Mouse (Mus musculus): ENCODE measurements at regions not wholly inside any gene's neighbourhood (a gene's known extent, or its start where the extent isn't known, plus 50 kb on each side); places are given as distances from the start of the nearest gene placed in this dataset.
A peak's percentile ranks its signal among the peaks of the same experiment; 100 is the strongest.

- Histone ChIP-seq H3K4me3 (no peak overlapping the region), H3K9me3 (replicated peaks) (no peaks in the 10 kb centered on the region), H3K27ac (no peak overlapping the region), H3K27me3 (0 out of 2 replicates have a peak, but pooled peaks cover 13% of the 10 kb centered on the region), H3K36me3 (no peaks in the 10 kb centered on the region), H3K4me2 (no peak overlapping the region), H3K9ac (no peak overlapping the region), H3K4me1 (replicated peaks) (peaks cover 19% of the 10 kb centered on the region)
- ATAC-seq (replicated peaks; ENCODE audit: insufficient number of reproducible peaks, insufficient read depth, low FRiP score, low read depth) = no peak
- 38% methylated on average over 7 of the region's 7 CpGs for WGBS
These were observed 105.4 kb downstream of the Mn1 start for GRCm38 (mm10) chr5:111522586-111522985.

- Histone ChIP-seq H3K36me3 (no peaks in the 10 kb centered on the region), H3K4me2 (no peak overlapping the region), H3K27ac (no peak overlapping the region), H3K4me1 (replicated peaks) (peaks cover 43% of the 10 kb centered on the region), H3K9ac (no peak overlapping the region), H3K9me3 (replicated peaks) (no peaks in the 10 kb centered on the region), H3K27me3 (peaks cover 37% of the 10 kb centered on the region), H3K4me3 (no peak overlapping the region)
- WGBS = 87% methylated on average over 10 of the region's 10 CpGs
- no peak for ATAC-seq (replicated peaks; ENCODE audit: insufficient number of reproducible peaks, insufficient read depth, low FRiP score, low read depth)
These were observed 110.6 kb downstream of the Mn1 start for GRCm38 (mm10) chr5:111527741-111528140.

- Histone ChIP-seq H3K36me3 (no peaks in the 10 kb centered on the region), H3K9ac (no peak overlapping the region), H3K9me3 (replicated peaks) (no peaks in the 10 kb centered on the region), H3K4me2 (peak overlapping the region; percentile 8; the same call in 1 of the 2 replicates), H3K27me3 (peaks cover 41% of the 10 kb centered on the region), H3K4me3 (no peak overlapping the region), H3K27ac (peak overlapping the region; percentile 12), H3K4me1 (replicated peaks) (peaks cover 55% of the 10 kb centered on the region)
- WGBS = 13% methylated on average over 9 of the region's 9 CpGs
- peak; percentile 70 for ATAC-seq (replicated peaks; ENCODE audit: insufficient number of reproducible peaks, insufficient read depth, low FRiP score, low read depth)
These were observed 111.9 kb downstream of the Mn1 start for GRCm38 (mm10) chr5:111529096-111529495.

- WGBS = 32% methylated on average over 26 of the region's 26 CpGs
- H3K4me2 ChIP-seq = peak overlapping the region; percentile 34
- H3K4me3 ChIP-seq = no peak overlapping the region
- peaks cover 72% of the 10 kb centered on the region for H3K4me1 ChIP-seq (replicated peaks)
- H3K9ac ChIP-seq = no peak overlapping the region
- H3K27ac ChIP-seq = no peak overlapping the region
- peaks cover 44% of the 10 kb centered on the region for H3K27me3 ChIP-seq
- H3K36me3 ChIP-seq = no peaks in the 10 kb centered on the region
- no peaks in the 10 kb centered on the region for H3K9me3 ChIP-seq (replicated peaks)
- ATAC-seq (replicated peaks; ENCODE audit: insufficient number of reproducible peaks, insufficient read depth, low FRiP score, low read depth) = no peak
These were observed 113.7 kb downstream of the Mn1 start for GRCm38 (mm10) chr5:111530628-111531524.

- Histone ChIP-seq H3K27me3 (peaks cover 43% of the 10 kb centered on the region), H3K4me2 (no peak overlapping the region), H3K9ac (no peak overlapping the region), H3K4me1 (replicated peaks) (peaks cover 81% of the 10 kb centered on the region), H3K36me3 (no peaks in the 10 kb centered on the region), H3K4me3 (no peak overlapping the region), H3K27ac (peak overlapping the region; percentile 48; the same call in 1 of the 2 replicates), H3K9me3 (replicated peaks) (no peaks in the 10 kb centered on the region)
- WGBS = 67% methylated on average over 9 of the region's 9 CpGs
- peak; percentile 9; the same call in 1 of the 2 replicates for ATAC-seq (replicated peaks; ENCODE audit: insufficient number of reproducible peaks, insufficient read depth, low FRiP score, low read depth)
These were observed 115.4 kb downstream of the Mn1 start for GRCm38 (mm10) chr5:111532446-111533035.

- Histone ChIP-seq H3K4me1 (replicated peaks) (peaks cover 58% of the 10 kb centered on the region), H3K9ac (no peak overlapping the region), H3K4me2 (peak overlapping the region; percentile 16; the same call in 1 of the 2 replicates), H3K27me3 (peaks cover 48% of the 10 kb centered on the region), H3K9me3 (replicated peaks) (no peaks in the 10 kb centered on the region), H3K4me3 (no peak overlapping the region), H3K27ac (peak overlapping the region; percentile 67), H3K36me3 (no peaks in the 10 kb centered on the region)
- ATAC-seq (replicated peaks; ENCODE audit: insufficient number of reproducible peaks, insufficient read depth, low FRiP score, low read depth) = peak; percentile 87
- 13% methylated on average over 13 of the region's 13 CpGs for WGBS
These were observed 118.8 kb downstream of the Mn1 start for GRCm38 (mm10) chr5:111535978-111536377.

- Histone ChIP-seq H3K36me3 (no peaks in the 10 kb centered on the region), H3K9me3 (replicated peaks) (no peaks in the 10 kb centered on the region), H3K4me1 (replicated peaks) (peaks cover 36% of the 10 kb centered on the region), H3K4me2 (no peak overlapping the region), H3K4me3 (no peak overlapping the region), H3K9ac (no peak overlapping the region), H3K27ac (no peak overlapping the region), H3K27me3 (peaks cover 60% of the 10 kb centered on the region)
- ATAC-seq (replicated peaks; ENCODE audit: insufficient number of reproducible peaks, insufficient read depth, low FRiP score, low read depth) = no peak
- WGBS = 81% methylated on average over 13 of the region's 13 CpGs
These were observed 121.6 kb downstream of the Mn1 start for GRCm38 (mm10) chr5:111538560-111539450.

GRCm38 (mm10) chr5:111540486-111540885 is 123.3 kb downstream of the Mn1 start:
- WGBS = 15% methylated on average over 3 of the region's 3 CpGs
- H3K9me3 ChIP-seq (replicated peaks) = no peaks in the 10 kb centered on the region
- H3K36me3 ChIP-seq = no peaks in the 10 kb centered on the region
- H3K27ac ChIP-seq = no peak overlapping the region
- H3K4me1 ChIP-seq (replicated peaks) = peaks cover 20% of the 10 kb centered on the region
- ATAC-seq (replicated peaks; ENCODE audit: insufficient number of reproducible peaks, insufficient read depth, low FRiP score, low read depth) = no peak
- peaks cover 65% of the 10 kb centered on the region for H3K27me3 ChIP-seq
- H3K9ac ChIP-seq = no peak overlapping the region
- H3K4me2 ChIP-seq = no peak overlapping the region
- H3K4me3 ChIP-seq = no peak overlapping the region

- WGBS = 41% methylated on average over 3 of the region's 3 CpGs
- Histone ChIP-seq H3K9ac (no peak overlapping the region), H3K27ac (no peak overlapping the region), H3K4me2 (no peak overlapping the region), H3K36me3 (no peaks in the 10 kb centered on the region), H3K4me3 (no peak overlapping the region), H3K9me3 (replicated peaks) (no peaks in the 10 kb centered on the region), H3K27me3 (peaks cover 67% of the 10 kb centered on the region), H3K4me1 (replicated peaks) (peaks cover 7% of the 10 kb centered on the region)
- ATAC-seq (replicated peaks; ENCODE audit: insufficient number of reproducible peaks, insufficient read depth, low FRiP score, low read depth) = no peak
These were observed 124.9 kb downstream of the Mn1 start for GRCm38 (mm10) chr5:111542077-111542476.

- Histone ChIP-seq H3K27ac (no peak overlapping the region), H3K9ac (no peak overlapping the region), H3K36me3 (no peaks in the 10 kb centered on the region), H3K9me3 (replicated peaks) (no peaks in the 10 kb centered on the region), H3K4me2 (no peak overlapping the region), H3K4me1 (replicated peaks) (peaks cover 7% of the 10 kb centered on the region), H3K27me3 (peaks cover 70% of the 10 kb centered on the region), H3K4me3 (no peak overlapping the region)
- WGBS = 70% methylated on average over 9 of the region's 9 CpGs
- no peak for ATAC-seq (replicated peaks; ENCODE audit: insufficient number of reproducible peaks, insufficient read depth, low FRiP score, low read depth)
These were observed 126.7 kb downstream of the Mn1 start for GRCm38 (mm10) chr5:111543721-111544495.

All from heart, embryonic 15.5 days (tissue).